Mouse (Mus musculus) frontal cortex, postnatal 25 days (tissue): ENCODE measurements around the gene Smim11.
A peak's percentile ranks its signal among the peaks of the same experiment; 100 is the strongest.

Experiments used
- DNase-seq, 2 experiments: peaks; one replicate each; pipeline ENCODE4 v3.0.0; 2022; ENCODE audit warnings: low spot score in 2 of 2

Gene Smim11

DNA sequence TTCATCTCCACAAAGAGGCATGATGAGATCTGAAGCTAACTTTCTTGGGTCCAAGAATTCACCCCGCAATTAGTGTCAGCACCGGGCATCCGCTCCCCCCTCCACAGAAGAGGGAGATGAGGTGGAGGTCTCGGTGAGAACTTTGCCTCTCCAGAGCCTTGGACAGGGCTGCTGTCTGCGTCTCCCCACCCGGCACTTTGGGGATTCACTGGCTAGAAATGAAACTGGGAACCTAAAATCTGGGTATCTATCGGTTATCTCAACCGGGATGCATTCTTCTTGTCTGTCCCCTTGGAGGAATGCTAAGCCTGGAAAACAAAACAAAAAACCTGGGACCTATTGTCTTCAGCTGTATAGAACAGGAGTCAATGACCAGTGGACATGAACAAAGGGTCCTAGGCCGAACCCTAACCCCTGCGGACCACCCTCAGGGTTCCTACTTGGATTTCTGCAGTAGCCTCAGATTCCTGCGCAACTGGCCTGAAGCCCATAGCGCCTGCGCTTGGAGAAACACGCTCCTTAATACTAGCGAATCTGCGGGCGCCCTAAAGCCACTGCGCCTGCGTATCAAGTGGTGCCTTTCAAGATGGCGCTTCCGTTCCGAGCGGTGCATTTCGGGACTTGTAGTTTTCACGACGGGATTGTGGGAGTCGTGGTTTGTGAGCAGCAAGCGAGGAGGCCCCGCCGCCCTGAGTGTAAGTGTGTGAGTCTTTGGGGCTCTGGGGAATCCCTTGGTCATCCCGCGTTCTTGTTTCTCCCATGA lies at the start of gene Smim11:
Gene Smim11 (plus strand): TSS at position 638 of the 763 bp plus-strand sequence.
- peak; percentile 87 to 92 for DNase-seq

DNA sequence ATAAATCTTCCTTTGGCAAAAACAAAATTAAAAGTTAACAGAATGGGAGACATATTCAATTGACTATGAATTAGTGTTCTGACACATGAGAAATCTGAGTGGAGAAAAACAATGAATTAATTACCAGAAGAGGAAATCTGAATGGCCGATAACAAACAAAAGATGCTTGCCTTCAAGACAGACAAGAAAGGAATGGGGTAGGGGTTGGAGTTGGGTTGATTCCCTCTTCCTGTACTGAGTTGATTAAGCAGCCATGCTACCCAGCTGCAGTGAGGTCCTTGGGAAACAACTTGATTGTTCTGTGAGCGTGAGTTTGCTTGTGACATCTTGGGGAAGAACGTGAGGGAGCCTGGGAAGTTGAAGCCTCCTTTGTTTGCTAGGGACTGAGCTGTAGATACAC lies 46.8 kb upstream of the Smim11 start:
- no peak for DNase-seq

DNA sequence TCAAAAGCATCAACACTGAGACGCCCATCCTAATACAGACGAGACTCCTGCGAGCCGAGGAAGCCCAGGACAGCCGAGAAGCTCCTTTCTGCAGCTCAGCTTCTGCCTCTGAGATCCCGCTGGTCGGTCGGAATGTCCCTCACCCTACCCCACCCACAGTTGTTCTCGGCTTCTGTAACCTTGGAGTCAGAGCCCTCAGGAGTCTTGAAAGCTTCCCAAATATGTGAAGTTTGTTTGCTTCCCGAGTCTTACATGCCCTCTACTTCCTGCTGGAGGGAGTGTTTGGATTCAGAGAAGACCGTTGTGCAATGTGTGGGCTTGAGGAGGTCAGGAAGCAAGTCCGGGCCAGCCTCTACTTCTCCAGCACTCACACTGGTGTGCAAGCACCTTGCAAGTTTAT lies 33.2 kb upstream of the Smim11 start:
- DNase-seq, result no peak

DNA sequence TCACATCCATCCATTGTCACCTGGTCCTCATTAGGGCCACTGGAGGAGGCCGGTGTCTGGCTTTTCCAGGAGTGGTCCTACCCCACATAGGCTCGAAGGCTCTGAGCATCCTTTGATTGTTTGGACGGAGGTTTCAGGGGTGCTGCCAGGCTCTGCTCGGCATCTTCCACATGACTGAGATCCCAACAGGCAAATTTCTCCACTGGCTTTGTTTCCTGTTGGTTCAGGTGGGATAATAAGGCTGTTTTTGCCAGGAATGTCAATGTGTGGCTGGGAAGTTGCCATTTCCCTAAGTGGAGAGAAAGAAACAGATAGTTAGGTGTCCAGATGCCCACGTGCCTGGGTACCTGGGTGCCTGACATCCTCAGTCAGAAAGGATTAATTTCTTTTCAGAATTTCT lies 26.6 kb upstream of the Smim11 start:
- DNase-seq, result no peak

DNA sequence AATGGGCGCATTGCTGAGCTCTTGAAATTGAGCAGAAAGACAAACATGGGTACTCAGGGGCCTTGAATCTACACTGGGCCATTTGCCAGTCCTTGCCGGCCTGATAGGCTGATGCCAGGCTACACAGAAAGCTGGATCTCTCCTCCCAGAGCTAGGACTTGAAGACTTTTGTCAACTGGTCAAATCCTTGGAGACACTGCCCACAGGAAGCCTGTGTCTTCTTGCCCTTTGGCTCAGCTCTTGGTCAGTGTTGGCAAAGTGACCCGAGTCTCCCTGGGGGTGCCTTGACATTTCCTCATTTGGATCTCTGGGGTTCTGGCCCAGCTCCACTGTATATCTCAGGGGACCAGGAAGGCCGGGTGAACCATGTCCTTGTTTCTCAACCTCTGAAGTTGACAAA lies 25.6 kb upstream of the Smim11 start:
- DNase-seq, result no peak

DNA sequence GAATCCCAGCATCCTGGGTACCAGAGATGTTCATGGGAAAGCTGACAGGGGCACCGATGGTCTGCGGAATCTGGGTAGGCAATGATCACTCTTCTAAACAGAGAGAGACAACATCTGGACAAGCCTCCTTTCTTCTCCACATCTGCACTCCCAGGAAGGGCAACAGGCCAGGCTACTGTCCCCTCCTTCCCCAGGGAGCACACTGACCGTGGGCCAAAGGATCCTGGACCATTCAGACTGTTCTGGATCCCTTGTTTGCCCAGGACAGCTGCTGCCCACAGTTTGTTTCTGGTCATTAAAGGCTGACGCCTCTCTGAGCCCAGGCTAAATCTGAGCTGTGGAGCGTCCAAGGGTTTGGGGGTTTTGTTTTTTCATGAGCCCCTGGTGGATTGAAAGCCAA lies 18.4 kb upstream of the Smim11 start:
- no peak for DNase-seq

DNA sequence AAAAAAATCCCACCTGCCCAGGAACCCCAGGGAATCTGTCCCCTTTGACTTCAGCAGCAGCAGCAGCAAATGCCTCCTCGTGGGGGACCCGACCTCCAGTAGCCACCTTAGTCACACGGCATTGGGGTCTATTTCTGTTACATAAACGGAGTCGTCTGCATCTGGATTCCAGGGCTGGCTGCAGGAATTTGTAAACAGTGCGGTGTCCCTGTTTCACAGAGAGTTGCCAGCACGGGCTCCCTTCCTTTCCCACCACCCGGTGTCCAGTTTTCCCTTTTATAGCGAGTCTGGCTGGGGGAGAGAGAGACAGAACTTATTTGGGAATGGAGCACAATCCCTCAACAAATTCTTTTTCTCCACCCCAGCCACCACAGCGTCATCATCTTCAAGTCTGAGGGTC lies 16.0 kb upstream of the Smim11 start:
- DNase-seq, result no peak

DNA sequence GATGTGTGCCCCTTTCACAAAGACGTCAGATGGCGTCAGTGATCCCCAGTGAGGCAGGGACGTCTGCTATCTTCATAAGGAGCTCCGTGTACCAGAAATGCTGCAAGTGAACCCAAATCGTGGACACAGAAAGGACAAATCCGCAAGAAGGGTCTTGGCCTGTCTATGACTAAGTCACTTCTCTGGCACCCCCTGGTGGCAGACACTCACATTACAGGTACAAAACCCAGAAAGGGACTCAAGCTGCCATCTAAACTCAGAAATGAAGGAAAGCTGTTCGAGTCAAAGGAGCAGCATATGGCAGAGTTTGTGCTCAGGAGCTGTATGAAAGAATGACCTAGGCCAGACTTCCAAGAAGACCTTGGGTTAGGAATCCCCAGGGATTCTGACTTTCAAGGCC lies 14.5 kb upstream of the Smim11 start:
- DNase-seq, result peak; percentile 90 to 93

DNA sequence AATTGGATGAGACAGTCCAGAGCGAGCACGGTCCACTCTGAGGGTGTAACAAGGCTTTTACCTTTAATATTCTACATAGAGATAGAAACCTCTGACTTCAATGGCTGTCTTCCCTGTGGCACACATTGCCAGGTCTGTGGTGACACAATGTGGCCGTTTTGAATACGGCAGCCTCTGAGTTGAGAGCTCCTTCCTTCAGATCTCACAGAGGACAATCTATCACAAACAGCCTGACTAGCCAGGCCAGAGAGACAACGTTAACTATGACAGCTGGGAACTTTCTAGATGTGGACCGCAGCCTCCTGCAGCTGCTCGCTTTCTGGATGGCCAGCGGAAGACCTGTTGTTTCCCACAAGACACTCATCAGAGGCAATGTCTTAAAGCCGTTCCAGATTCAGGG lies 12.3 kb upstream of the Smim11 start:
- DNase-seq, result no peak

DNA sequence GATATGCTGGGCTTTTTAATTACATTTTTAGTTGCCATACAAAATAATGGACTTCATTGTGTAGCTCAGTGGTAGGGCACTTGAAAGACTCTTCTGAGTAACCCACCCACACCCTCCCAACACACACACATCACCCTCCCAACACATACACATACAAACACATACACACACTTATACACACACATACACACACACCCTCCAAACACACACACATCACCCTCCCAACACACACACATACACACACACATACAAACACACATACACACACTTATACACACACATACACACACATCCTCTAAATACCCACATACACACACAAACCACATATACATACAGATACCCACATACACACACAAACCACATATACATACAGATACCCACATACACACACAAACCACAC lies 11.0 kb upstream of the Smim11 start:
- DNase-seq, result no peak

DNA sequence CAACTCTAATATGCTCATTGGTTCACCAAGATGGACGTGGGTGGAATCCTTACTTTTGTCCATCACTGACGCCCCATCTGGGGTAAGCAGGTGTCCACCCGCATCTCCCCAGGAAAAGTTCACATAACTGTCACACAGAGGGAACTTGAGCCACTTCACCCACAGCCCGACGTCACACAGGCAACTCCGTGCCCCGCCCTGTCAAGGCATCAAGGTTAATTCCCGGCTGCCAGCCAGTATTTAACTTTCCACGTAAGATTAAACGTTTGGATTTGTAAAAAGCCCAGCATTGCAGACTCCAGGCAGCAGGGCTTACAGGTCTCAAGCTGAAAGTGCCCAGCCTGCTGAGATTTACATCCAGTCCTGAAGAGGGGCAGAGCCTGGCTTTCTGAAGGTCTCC lies 9.0 kb upstream of the Smim11 start, which contains the start of gene Kcne2:
Gene Kcne2 (plus strand): TSS at position 289 of the 400 bp plus-strand sequence.
- DNase-seq, result no peak

DNA sequence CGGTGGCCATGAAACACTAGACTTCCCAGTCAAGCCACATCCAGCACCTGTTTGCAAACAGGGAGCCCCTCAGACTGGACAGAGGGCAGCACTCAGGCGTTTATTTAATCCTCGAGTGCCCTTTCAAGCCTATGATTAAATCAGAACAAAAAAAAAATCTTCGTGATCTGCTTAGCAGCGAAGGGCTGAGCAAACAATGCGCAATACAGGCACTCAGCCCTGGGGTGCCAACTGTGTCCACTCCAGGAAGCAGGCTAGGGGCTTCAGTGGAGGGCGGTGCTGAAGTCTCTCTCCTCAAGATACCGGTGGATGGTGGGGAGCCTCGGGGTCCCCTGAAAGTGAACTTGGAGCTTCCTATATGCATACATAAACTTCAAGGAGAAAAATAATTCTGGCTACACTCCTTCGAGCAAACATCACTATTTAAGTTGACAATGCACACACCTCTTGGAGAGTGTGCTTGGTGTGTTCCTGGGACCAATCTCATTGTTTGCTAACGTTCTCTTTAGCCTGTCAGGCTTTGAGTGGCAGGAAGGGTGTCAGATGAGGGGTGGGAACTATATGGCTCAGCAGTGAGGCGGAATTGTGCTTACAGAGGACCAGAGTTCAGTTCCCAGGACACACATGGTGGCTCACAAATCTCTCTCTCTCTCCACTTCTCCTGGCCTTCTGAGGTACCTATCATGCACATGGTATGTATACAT lies 6.7 kb upstream of the Smim11 start:
- DNase-seq, result no peak

DNA sequence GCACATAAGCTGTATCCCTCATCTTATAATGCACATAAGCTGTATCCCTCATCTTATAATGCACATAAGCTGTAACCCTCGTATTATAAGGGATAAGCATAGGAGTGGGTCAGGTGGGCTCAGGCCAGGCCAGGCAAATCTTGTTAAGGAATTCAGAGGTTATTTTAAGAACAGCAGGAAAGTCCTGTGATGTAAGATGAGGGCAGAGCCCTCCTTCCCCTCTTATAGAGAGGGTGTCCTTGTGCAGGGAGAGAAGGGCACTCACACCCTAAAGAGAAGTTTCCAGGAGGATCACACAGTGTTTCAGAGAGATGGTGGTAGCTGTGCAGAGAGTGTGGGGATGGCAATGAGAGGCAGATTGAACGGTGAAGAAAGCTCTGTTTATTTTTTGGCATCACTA lies 5.8 kb upstream of the Smim11 start:
- DNase-seq, result no peak

DNA sequence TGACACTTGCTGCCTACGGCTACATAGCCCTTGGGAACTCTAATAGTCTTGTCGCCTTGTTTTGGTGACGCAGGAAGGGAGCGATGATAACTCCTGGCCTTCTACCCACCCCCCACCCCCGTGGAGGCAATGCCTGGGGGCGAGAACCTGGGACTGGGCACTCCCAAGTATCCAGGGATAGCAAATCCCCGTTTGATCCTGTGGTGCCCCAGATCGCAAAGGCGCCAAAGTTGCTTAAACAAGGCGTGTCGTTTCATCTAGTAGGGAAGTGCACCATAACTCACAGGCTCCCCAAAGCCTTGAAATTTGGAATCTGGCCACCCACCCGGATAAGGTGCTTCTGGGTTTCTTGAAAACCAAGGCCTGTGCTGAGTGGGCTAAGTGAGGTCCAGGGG lies 323 bp downstream of the Smim11 start:
- DNase-seq, result no peak

DNA sequence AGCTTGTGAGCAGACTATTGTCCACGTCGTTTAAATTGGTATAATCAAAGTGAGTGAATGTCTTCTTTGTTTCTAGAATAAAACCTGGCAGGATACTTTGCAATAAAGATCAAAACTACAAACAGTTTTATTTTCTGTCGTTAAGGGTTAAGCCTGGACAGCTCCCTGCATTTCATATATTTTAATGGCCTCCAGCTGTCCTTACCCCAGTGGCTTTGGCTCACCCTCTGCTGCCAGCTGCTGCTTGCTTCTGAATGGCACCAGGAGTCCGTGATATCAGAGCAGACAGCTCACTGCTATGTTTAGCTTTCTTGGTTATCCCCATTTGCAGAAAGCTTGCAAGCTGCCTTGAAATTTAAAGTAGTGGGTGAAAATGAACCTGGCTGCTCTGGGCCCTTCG lies 903 bp downstream of the Smim11 start:
- no peak for DNase-seq

DNA sequence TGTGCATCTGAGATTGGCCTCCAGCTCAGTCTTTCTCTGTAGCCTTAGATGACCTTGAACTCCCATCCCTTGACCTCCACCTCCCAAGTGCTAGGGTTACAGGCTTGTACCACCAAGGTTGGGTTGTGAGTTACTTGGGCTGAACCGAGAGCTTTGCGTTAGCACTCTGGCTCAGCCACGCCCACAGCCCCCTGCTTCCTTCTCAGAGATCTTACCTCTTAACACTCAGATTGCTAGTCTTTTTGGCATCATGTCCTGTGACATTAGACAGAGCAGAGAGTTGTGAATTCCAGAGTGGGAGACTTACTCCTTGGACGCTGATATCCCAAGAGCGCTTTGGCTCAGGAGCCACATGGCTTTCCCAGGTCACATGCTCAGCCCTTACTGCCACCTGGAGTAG lies 1.4 kb downstream of the Smim11 start:
- no peak for DNase-seq

DNA sequence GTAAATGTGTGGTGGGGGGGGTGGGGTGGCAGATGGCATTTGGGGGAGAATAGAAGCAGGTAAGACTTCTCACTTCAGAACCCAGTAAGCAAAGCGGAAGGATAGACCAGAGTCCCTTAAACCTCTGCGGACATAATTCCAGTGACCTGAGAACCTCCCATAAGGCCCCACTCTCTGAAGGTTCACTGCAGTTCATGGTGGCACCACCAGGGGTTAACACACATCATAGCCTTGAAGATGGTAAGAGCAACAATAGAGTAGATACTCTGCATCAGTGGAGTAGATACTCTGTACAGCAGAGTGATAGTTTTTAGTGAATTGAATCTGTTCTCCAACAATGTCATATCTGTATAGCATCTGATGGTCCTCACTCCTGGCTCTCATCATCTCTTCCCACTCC lies 4.4 kb downstream of the Smim11 start:
- DNase-seq, result no peak

DNA sequence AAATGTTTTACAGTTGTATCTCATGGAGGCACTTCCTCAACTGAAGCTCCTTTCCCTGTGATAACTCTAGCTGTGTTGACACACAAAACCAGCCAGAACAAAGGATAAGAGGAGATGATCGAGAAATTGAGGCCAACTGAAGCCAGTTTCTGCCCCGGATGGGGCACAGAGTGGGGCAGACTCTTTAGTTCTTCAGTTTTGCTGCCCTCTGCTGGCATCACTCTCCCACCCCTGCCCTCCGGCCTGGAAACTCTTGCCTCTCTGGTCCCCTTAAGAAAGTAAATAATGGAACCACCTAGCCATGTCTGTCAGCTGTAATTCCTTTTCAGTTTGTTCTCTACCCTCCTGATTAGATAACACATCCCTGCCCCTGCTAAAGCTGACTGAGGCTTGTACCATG lies 6.9 kb downstream of the Smim11 start:
- no peak for DNase-seq

DNA sequence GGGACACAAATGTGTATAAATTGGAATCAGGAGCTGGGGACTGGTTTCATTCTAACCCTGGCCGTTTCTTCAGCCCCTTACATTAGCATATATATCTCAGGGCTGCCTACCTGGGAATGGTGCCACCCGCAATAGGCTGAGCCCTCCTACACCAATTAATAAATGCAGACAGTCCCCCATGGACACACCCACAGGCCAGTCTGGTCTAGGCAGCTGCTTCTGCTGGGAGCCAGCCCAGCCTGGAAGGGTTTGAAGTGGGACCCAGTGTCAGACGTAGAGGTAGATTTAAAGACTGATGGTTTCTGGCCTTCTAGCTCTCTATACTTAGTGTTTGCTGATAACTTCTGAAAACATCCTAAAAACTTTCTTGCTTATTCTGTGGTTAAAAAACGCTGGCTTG lies 8.0 kb downstream of the Smim11 start:
- no peak for DNase-seq

DNA sequence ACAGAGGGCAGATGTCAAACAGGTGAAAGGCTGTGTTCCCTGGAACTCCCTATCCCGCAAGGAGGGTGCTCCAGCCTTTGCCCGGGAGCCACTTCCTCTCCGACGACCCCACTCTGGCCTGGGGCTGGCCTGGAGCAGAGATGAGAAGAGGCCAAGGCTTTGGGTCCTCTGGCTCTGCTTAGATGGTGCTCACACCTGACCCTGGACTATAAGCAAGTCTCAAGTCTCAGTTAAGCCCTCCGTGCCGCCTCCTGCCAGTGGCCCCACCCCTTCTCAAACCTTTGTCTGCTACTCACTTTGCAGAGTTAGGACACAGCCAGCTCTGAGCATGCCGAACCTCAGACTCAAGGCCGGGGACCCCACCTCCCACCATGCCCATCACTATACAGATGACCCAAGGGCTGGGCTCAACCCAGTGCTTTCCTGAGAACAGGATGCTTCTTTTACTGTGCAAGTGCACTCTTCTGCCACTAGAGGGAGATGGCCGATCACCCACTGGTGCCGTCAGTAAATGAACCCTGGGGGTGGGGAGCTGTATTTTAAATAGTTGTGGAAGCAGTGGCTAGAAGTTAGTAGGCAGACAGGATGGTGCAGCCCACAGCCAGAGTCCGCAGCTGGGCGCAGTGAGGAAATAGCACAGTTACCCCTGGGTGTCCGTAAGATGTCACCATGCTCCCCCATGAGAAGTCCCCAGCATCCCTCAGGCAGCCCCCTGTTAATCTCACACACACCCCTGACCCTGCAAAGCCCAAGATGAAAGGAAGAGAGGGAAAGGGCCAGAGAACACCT lies 13.1 kb downstream of the Smim11 start:
- DNase-seq, result no peak

DNA sequence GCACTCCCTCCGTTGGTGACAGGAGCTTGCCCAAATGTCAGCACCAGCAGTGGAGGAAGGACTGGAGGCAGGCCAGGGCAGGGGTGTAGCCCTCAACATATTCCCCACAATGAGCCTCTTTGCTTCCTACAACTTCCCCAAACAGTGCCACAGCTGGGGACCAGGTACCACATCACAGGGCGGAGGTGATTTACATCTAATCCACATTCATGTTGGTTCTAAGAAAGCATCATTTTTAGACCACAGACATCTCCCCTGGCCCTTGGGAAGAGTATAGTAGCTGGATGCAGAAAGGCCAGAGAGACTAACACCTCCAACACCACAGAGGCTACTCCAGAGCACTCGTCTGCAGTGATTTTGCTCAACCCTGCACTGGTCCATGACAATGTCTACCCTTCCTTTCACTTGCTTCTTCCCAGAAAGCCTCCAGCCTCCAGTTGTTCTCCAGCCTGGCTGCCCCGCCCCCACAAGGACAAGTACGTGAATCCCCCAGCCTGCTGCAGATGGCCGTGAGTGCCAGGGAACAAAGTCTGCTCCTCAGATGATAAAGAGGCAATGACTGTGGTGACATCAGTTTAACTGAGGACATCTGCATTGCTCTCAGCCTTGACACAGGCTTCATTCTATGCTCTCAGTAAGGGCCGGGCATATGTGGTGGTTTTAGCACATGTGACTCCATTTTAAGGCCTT lies 15.1 kb downstream of the Smim11 start:
- no peak for DNase-seq
